In the genomic region with DNA sequence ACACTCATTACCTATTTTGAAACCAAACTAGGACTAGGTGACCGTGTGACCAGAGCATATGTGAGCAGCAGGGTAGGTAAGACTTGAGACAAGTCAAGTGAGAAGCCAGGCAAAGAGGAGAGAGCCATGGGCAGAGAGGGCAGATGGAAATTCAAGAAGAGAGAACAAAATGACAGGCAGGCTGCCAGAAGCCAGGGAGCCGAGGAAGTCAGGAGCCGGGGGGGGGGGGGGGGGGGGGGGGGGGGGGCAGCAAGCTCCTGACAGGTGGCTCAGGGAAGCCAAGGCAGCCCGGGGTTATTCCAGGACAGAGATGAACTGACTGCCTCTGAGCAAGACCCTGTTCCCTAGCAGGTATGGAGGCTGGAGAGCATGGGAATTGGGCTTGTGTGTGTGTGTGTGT, we compare ENCODE assay signal across 15 mouse cellular contexts. TPM values are rescaled to one million over a fixed set of nuclear protein-coding genes. Genes with fewer than 3 reads are reported as not detected.
DNase-seq lines count a peak whose midpoint lies in the region; ATAC-seq and TF ChIP-seq lines count a peak whose summit lies in the region.
"Had no signal": no experiment of that assay in that cellular context is flagged by ENCODE, and none has a peak within 500 bp of the region (broad histone marks: within the 10 kb centered on the region; RNA-seq: fewer than 3 reads in every experiment).

No protein-coding gene starts in this region.

- H3K27me3 ChIP-seq in embryonic facial prominence, embryonic 14.5 days (replicated peaks; ENCODE audit: control insufficient read depth, insufficient read depth, low read length): no peaks in the 10 kb centered on the region
- H3K27me3 ChIP-seq in embryonic facial prominence, embryonic 10.5 days (replicated peaks; ENCODE audit: low read depth, poor library complexity, severe bottlenecking): no peaks in the 10 kb centered on the region
- no peaks in the 10 kb centered on the region for H3K27me3 ChIP-seq in kidney, embryonic 15.5 days
- H3K27me3 ChIP-seq: limb, embryonic 12.5 days; stomach, embryonic 15.5 days had no signal

- intact Hi-C loops in gastrocnemius, adult 2 months (cut with DNase I): no loop called here

- no peaks in the 10 kb centered on the region for H3K4me1 ChIP-seq in embryonic facial prominence, embryonic 14.5 days (ENCODE audit: control insufficient read depth, insufficient read depth, low read length)
- H3K4me1 ChIP-seq in embryonic facial prominence, embryonic 10.5 days: no peaks in the 10 kb centered on the region
- H3K4me1 ChIP-seq in kidney, embryonic 15.5 days: no peaks in the 10 kb centered on the region
- H3K4me1 ChIP-seq: limb, embryonic 12.5 days; stomach, embryonic 15.5 days had no signal

- H3K9ac ChIP-seq in embryonic facial prominence, embryonic 14.5 days (ENCODE audit: low read depth, low read length): no peak overlapping the region
- H3K9ac ChIP-seq in kidney, embryonic 15.5 days: no peak overlapping the region
- H3K9ac ChIP-seq: limb, embryonic 12.5 days; liver, postnatal 0 days; stomach, embryonic 15.5 days had no signal

- no peak overlapping the region for H3K27ac ChIP-seq in embryonic facial prominence, embryonic 14.5 days (replicated peaks; ENCODE audit: low read depth, low read length)
- H3K27ac ChIP-seq in embryonic facial prominence, embryonic 10.5 days (replicated peaks): no peak overlapping the region
- H3K27ac ChIP-seq in kidney, embryonic 15.5 days: no peak overlapping the region
- H3K27ac ChIP-seq in gastrocnemius, adult 2 months: peak overlapping the region; percentile 85
- H3K27ac ChIP-seq: limb, embryonic 12.5 days; stomach, embryonic 15.5 days had no signal

- DNase-seq in embryonic facial prominence, embryonic 14.5 days (ENCODE audit: low spot score): peak; percentile 13
- DNase-seq in embryonic facial prominence, embryonic 10.5 days (ENCODE audit: low spot score): no peak
- DNase-seq in kidney, postnatal 14 days: peak; percentile 29
- peak; percentile 92 for DNase-seq in cerebellum, adult 11 months
- DNase-seq in gastrocnemius, adult 2 months: peak; percentile 84
- DNase-seq in left cerebral cortex, adult 8-10 months (ENCODE audit: low spot score in 2 of 2): no peak
- DNase-seq in adrenal gland, adult 2 months: no peak
- DNase-seq: B cell, adult 2 months; liver, postnatal 0 days; right cerebral cortex, postnatal 14 days; thymus, postnatal 14 days had no signal

- no peaks in the 10 kb centered on the region for H3K9me3 ChIP-seq in embryonic facial prominence, embryonic 14.5 days (ENCODE audit: control insufficient read depth, low read length)
- no peaks in the 10 kb centered on the region for H3K9me3 ChIP-seq in embryonic facial prominence, embryonic 10.5 days
- H3K9me3 ChIP-seq in kidney, embryonic 15.5 days (replicated peaks): no peaks in the 10 kb centered on the region
- H3K9me3 ChIP-seq: limb, embryonic 12.5 days; stomach, embryonic 15.5 days had no signal

- 33% methylated on average over 2 of the region's 4 CpGs for WGBS in embryonic facial prominence, embryonic 14.5 days
- 62% methylated on average over 2 of the region's 4 CpGs for WGBS in embryonic facial prominence, embryonic 10.5 days
- WGBS in kidney, embryonic 15.5 days: 68% methylated on average over 2 of the region's 4 CpGs

- no peak overlapping the region for H3K4me2 ChIP-seq in embryonic facial prominence, embryonic 14.5 days (ENCODE audit: low read depth, low read length)
- no peak overlapping the region for H3K4me2 ChIP-seq in kidney, embryonic 15.5 days
- H3K4me2 ChIP-seq: limb, embryonic 12.5 days; stomach, embryonic 15.5 days had no signal

- TF ChIP-seq CTCF in gastrocnemius, adult 2 months (IDR thresholded peaks at IDR 0.05): no peak

- H3K36me3 ChIP-seq in embryonic facial prominence, embryonic 14.5 days (ENCODE audit: control insufficient read depth, insufficient read depth, low read length): no peaks in the 10 kb centered on the region
- H3K36me3 ChIP-seq in embryonic facial prominence, embryonic 10.5 days (replicated peaks): no peaks in the 10 kb centered on the region
- peaks cover 8% of the 10 kb centered on the region; the same call in 1 of the 2 replicates for H3K36me3 ChIP-seq in kidney, embryonic 15.5 days
- H3K36me3 ChIP-seq: limb, embryonic 12.5 days; stomach, embryonic 15.5 days had no signal

- ATAC-seq in embryonic facial prominence, embryonic 14.5 days (ENCODE audit: low read depth): no peak
- ATAC-seq in kidney, embryonic 15.5 days (replicated peaks; ENCODE audit: low FRiP score): no peak
- ATAC-seq: liver, postnatal 0 days; midbrain, embryonic 16.5 days had no signal

- no peak overlapping the region for H3K4me3 ChIP-seq in embryonic facial prominence, embryonic 14.5 days (ENCODE audit: low read depth, low read length)
- no peak overlapping the region for H3K4me3 ChIP-seq in embryonic facial prominence, embryonic 10.5 days
- H3K4me3 ChIP-seq in kidney, embryonic 15.5 days (replicated peaks): no peak overlapping the region
- no peak overlapping the region for H3K4me3 ChIP-seq in gastrocnemius, adult 2 months
- H3K4me3 ChIP-seq: limb, embryonic 12.5 days; stomach, embryonic 15.5 days had no signal

RNA-seq across cellular contexts. Expression of gene Sel1l3, which starts 37.7 kb away (rescaled TPM):
- polyA plus RNA-seq in embryonic facial prominence, embryonic 14.5 days (2014; fragmentation: Nextera tagmentation; extraction: Ambion mirVana): 5.9 and 6.9 TPM in 2 replicates
- 1.5 and 1.6 TPM in 2 replicates for polyA plus RNA-seq in embryonic facial prominence, embryonic 10.5 days (2016; fragmentation: Nextera tagmentation; extraction: Ambion mirVana)
- 19.0 and 20.1 TPM in 2 replicates for polyA plus RNA-seq in kidney, embryonic 15.5 days (2015; fragmentation: Nextera tagmentation; extraction: Ambion mirVana)
- total RNA-seq in gastrocnemius, adult 2 months (2021): 10 to 100 TPM; 59.8 to 69.4 TPM
- total RNA-seq in left cerebral cortex, adult 8-10 months (2022): 10 to 100 TPM; 55.6 to 65.4 (median 56.4) TPM
- 1 to 10 TPM in 1 of 2 experiments, under 1 TPM in 1; 0.95 to 2.0 TPM for total RNA-seq in adrenal gland, adult 2 months (2021)
- polyA plus RNA-seq in adrenal gland, adult 2 months (2012; rRNA removed): 0.89 and 0.97 TPM in 2 replicates

Comparison
In these comparisons a context has a peak if more than half of its experiments do, and no peak if none do; other contexts are left out.
1. DNase-seq: peak in embryonic facial prominence, embryonic 14.5 days (single experiment), kidney, postnatal 14 days (single experiment), cerebellum, adult 11 months (single experiment) and gastrocnemius, adult 2 months (single experiment); none in embryonic facial prominence, embryonic 10.5 days (single experiment), left cerebral cortex, adult 8-10 months (0 of 2) and adrenal gland, adult 2 months (single experiment).